Mouse (Mus musculus) heart, embryonic 13.5 days (tissue): Measurements from ENCODE around the gene Nmnat3. TPM values are rescaled to one million over a fixed set of nuclear protein-coding genes. Genes with fewer than 3 reads are reported as not detected.

ENCODE experiments used
- ATAC-seq: fragments of 200-750 bp; cut with Nextera tagmentation; 2 replicates; pipeline ENCODE4 v1.8.0; 2017; ENCODE audit warnings: moderate TSS enrichment; ENCODE audit not compliant: insufficient number of reproducible peaks, low FRiP score, low TSS enrichment; ENCODE audit errors: extremely low read depth
- H3K27ac ChIP-seq: fragments of 300-500 bp; sonication (generic); replicated peaks from 2 replicates; pipeline ENCODE4 v1.5.1; 2015; ENCODE audit warnings: moderate library complexity, mild to moderate bottlenecking, inconsistent platforms
- H3K27me3 ChIP-seq: fragments of 300-500 bp; sonication (generic); replicated peaks from 2 replicates; pipeline ENCODE4 v1.6.1; 2015; ENCODE audit warnings: mild to moderate bottlenecking, inconsistent platforms
- H3K36me3 ChIP-seq: fragments of 300-500 bp; sonication (generic); 2 replicates; pipeline ENCODE4 v1.6.1; 2015; ENCODE audit warnings: mild to moderate bottlenecking, inconsistent platforms
- H3K4me1 ChIP-seq: fragments of 300-500 bp; sonication (generic); 2 replicates; pipeline ENCODE4 v1.6.1; 2015; ENCODE audit warnings: inconsistent platforms
- H3K4me2 ChIP-seq: fragments of 300-500 bp; sonication (generic); 2 replicates; pipeline ENCODE4 v1.6.1; 2015; ENCODE audit warnings: inconsistent platforms, mild to moderate bottlenecking, moderate library complexity
- H3K4me3 ChIP-seq: fragments of 300-500 bp; sonication (generic); 2 replicates; pipeline ENCODE4 v1.5.1; 2015; ENCODE audit warnings: moderate library complexity, mild to moderate bottlenecking, inconsistent platforms
- H3K9ac ChIP-seq: fragments of 300-500 bp; sonication (generic); 2 replicates; pipeline ENCODE4 v1.6.1; 2015; ENCODE audit warnings: inconsistent platforms, mild to moderate bottlenecking, moderate library complexity
- H3K9me3 ChIP-seq: fragments of 300-500 bp; sonication (generic); 2 replicates; pipeline ENCODE4 v1.6.1; 2016; ENCODE audit warnings: inconsistent platforms
- WGBS: fragments of 180-500 bp; shearing (Covaris S2); methylation state at CpG from one replicate; pipeline ENCODE4 v1.1.7; 2015; ENCODE audit warnings: mixed read lengths; 5-methylcytosine and 5-hydroxymethylcytosine counted together
- polyA plus RNA-seq: library from polyadenylated mRNA; unstranded; fragments of >200 nt; fragmentation: Nextera tagmentation; extraction: Ambion mirVana; gene quantifications from 2 replicates; pipeline ENCODE4 v1.2.1, GENCODE M21; 2015

The Nmnat3 gene
- polyA plus RNA-seq, 1 experiment from 2014 or later: 8.7 TPM

- Histone ChIP-seq H3K4me2 (no peak overlapping the region), H3K9me3 (no peaks in the 10 kb centered on the region), H3K27me3 (no peaks in the 10 kb centered on the region), H3K4me1 (peaks cover 9% of the 10 kb centered on the region), H3K36me3 (no peaks in the 10 kb centered on the region), H3K9ac (no peak overlapping the region), H3K4me3 (no peak overlapping the region), H3K27ac (no peak overlapping the region)
- ATAC-seq: no peak
- 75% methylated on average over 15 of the region's 15 CpGs for WGBS
Measured at GRCm38 (mm10) chr9:98337881-98338769, 50.9 kb downstream of the Nmnat3 start.

GRCm38 (mm10) chr9:98339971-98340370 lies 52.7 kb downstream of the Nmnat3 start:
- Histone ChIP-seq H3K4me1 (peaks cover 9% of the 10 kb centered on the region), H3K27me3 (no peaks in the 10 kb centered on the region), H3K4me3 (no peak overlapping the region), H3K27ac (no peak overlapping the region), H3K4me2 (no peak overlapping the region), H3K9ac (no peak overlapping the region), H3K9me3 (no peaks in the 10 kb centered on the region), H3K36me3 (no peaks in the 10 kb centered on the region)
- no peak for ATAC-seq
- 66% methylated on average over 4 of the region's 4 CpGs for WGBS

GRCm38 (mm10) chr9:98340427-98340826 lies 53.2 kb downstream of the Nmnat3 start:
- Histone ChIP-seq H3K36me3 (no peaks in the 10 kb centered on the region), H3K9ac (no peak overlapping the region), H3K4me1 (peaks cover 9% of the 10 kb centered on the region), H3K9me3 (no peaks in the 10 kb centered on the region), H3K27me3 (no peaks in the 10 kb centered on the region), H3K4me2 (no peak overlapping the region), H3K27ac (no peak overlapping the region), H3K4me3 (no peak overlapping the region)
- no peak for ATAC-seq
- WGBS: 63% methylated on average over 4 of the region's 4 CpGs

- Histone ChIP-seq H3K27me3 (no peaks in the 10 kb centered on the region), H3K4me2 (no peak overlapping the region), H3K9me3 (no peaks in the 10 kb centered on the region), H3K4me1 (peaks cover 6% of the 10 kb centered on the region), H3K27ac (no peak overlapping the region), H3K9ac (no peak overlapping the region), H3K36me3 (0 out of 2 replicates have a peak, but pooled peaks cover 3% of the 10 kb centered on the region), H3K4me3 (no peak overlapping the region)
- WGBS: 87% methylated on average over 1 of the region's 1 CpGs
- ATAC-seq: no peak
Measured at GRCm38 (mm10) chr9:98345840-98346239, 58.6 kb downstream of the Nmnat3 start.

GRCm38 (mm10) chr9:98346240-98346639 lies 59.0 kb downstream of the Nmnat3 start:
- 84% methylated on average over 4 of the region's 4 CpGs for WGBS
- no peak overlapping the region for H3K9ac ChIP-seq
- H3K27me3 ChIP-seq: no peaks in the 10 kb centered on the region
- no peak for ATAC-seq
- no peak overlapping the region for H3K27ac ChIP-seq
- no peaks in the 10 kb centered on the region for H3K9me3 ChIP-seq
- no peak overlapping the region for H3K4me2 ChIP-seq
- 0 out of 2 replicates have a peak, but pooled peaks cover 3% of the 10 kb centered on the region for H3K36me3 ChIP-seq
- H3K4me1 ChIP-seq: peaks cover 6% of the 10 kb centered on the region
- H3K4me3 ChIP-seq: no peak overlapping the region

- no peaks in the 10 kb centered on the region for H3K9me3 ChIP-seq
- no peak for ATAC-seq
- WGBS: 83% methylated on average over 3 of the region's 3 CpGs
- no peak overlapping the region for H3K4me3 ChIP-seq
- 0 out of 2 replicates have a peak, but pooled peaks cover 3% of the 10 kb centered on the region for H3K36me3 ChIP-seq
- no peak overlapping the region for H3K4me2 ChIP-seq
- H3K27ac ChIP-seq: no peak overlapping the region
- no peaks in the 10 kb centered on the region for H3K27me3 ChIP-seq
- peaks cover 6% of the 10 kb centered on the region for H3K4me1 ChIP-seq
- no peak overlapping the region for H3K9ac ChIP-seq
Measured at GRCm38 (mm10) chr9:98347021-98347420, 59.8 kb downstream of the Nmnat3 start.

- H3K27ac ChIP-seq: no peak overlapping the region
- H3K4me1 ChIP-seq: peaks cover 18% of the 10 kb centered on the region
- H3K27me3 ChIP-seq: no peaks in the 10 kb centered on the region
- 0 out of 2 replicates have a peak, but pooled peaks cover 3% of the 10 kb centered on the region for H3K36me3 ChIP-seq
- no peaks in the 10 kb centered on the region for H3K9me3 ChIP-seq
- no peak overlapping the region for H3K4me2 ChIP-seq
- H3K9ac ChIP-seq: no peak overlapping the region
- no peak for ATAC-seq
- WGBS: 20% methylated on average over 4 of the region's 4 CpGs
- no peak overlapping the region for H3K4me3 ChIP-seq
Measured at GRCm38 (mm10) chr9:98350318-98351144, 63.3 kb downstream of the Nmnat3 start.

- H3K27ac ChIP-seq: no peak overlapping the region
- H3K36me3 ChIP-seq: no peaks in the 10 kb centered on the region
- H3K4me3 ChIP-seq: no peak overlapping the region
- no peaks in the 10 kb centered on the region for H3K27me3 ChIP-seq
- H3K4me2 ChIP-seq: no peak overlapping the region
- 35% methylated on average over 6 of the region's 6 CpGs for WGBS
- no peaks in the 10 kb centered on the region for H3K9me3 ChIP-seq
- peaks cover 18% of the 10 kb centered on the region for H3K4me1 ChIP-seq
- no peak overlapping the region for H3K9ac ChIP-seq
- no peak for ATAC-seq
Measured at GRCm38 (mm10) chr9:98352332-98352731, 65.1 kb downstream of the Nmnat3 start.

- Histone ChIP-seq H3K27me3 (no peaks in the 10 kb centered on the region), H3K9ac (no peak overlapping the region), H3K27ac (no peak overlapping the region), H3K9me3 (no peaks in the 10 kb centered on the region), H3K36me3 (no peaks in the 10 kb centered on the region), H3K4me3 (no peak overlapping the region), H3K4me1 (peaks cover 18% of the 10 kb centered on the region), H3K4me2 (no peak overlapping the region)
- ATAC-seq: no peak
- WGBS: 85% methylated on average over 3 of the region's 3 CpGs
Measured at GRCm38 (mm10) chr9:98354919-98355318, 67.7 kb downstream of the Nmnat3 start.

GRCm38 (mm10) chr9:98361047-98361446 lies 73.8 kb downstream of the Nmnat3 start:
- H3K36me3 ChIP-seq: no peaks in the 10 kb centered on the region
- no peak overlapping the region for H3K4me3 ChIP-seq
- no peak overlapping the region for H3K27ac ChIP-seq
- H3K9ac ChIP-seq: no peak overlapping the region
- no peaks in the 10 kb centered on the region for H3K27me3 ChIP-seq
- H3K9me3 ChIP-seq: no peaks in the 10 kb centered on the region
- 52% methylated on average over 3 of the region's 3 CpGs for WGBS
- peaks cover 9% of the 10 kb centered on the region; the same call in 1 of the 2 replicates for H3K4me1 ChIP-seq
- no peak for ATAC-seq
- H3K4me2 ChIP-seq: no peak overlapping the region

- 80% methylated on average over 8 of the region's 8 CpGs for WGBS
- no peak overlapping the region for H3K9ac ChIP-seq
- no peaks in the 10 kb centered on the region for H3K9me3 ChIP-seq
- H3K27ac ChIP-seq: no peak overlapping the region
- H3K27me3 ChIP-seq: no peaks in the 10 kb centered on the region
- ATAC-seq: no peak
- H3K4me1 ChIP-seq: peaks cover 7% of the 10 kb centered on the region; the same call in 1 of the 2 replicates
- no peak overlapping the region for H3K4me2 ChIP-seq
- H3K36me3 ChIP-seq: no peaks in the 10 kb centered on the region
- no peak overlapping the region for H3K4me3 ChIP-seq
Measured at GRCm38 (mm10) chr9:98366075-98366474, 78.8 kb downstream of the Nmnat3 start.
